Mouse (Mus musculus) liver, adult 2 months (tissue): Measurements from ENCODE around the gene Dcxr.

Experiments
- CTCF ChIP-seq: fragments of 200-500 bp; IDR thresholded peaks from 2 replicates; pipeline ENCODE4 v1.5.1; 2011; ENCODE audit warnings: low read depth, low read length, control low read depth
- POLR2A ChIP-seq: fragments of 200-500 bp; IDR thresholded peaks from 2 replicates; pipeline ENCODE4 v1.6.1; 2011; ENCODE audit warnings: low read length, control low read depth; ENCODE audit not compliant: insufficient read depth; ENCODE audit errors: extremely low read depth

DNA sequence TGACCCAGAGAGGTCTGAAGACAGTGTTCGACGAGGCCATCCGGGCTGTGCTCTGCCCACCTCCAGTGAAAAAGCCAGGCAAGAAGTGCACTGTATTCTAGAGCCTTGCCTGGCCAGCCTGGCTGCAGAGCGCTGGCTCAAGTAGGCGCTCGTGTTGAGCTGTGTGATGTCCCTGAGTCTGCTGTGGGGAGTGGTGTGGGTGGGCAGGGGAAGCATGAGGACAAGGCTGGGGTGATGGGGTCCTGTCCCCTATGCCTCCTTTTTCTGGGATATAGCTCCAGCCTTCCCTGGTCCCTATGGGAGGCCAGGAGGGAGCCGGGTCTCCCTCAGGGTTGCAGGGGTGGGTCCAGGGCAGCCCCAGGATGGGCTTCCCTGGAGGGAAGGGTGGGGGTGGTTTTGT lies 3.6 kb downstream of the Dcxr start:
- TF ChIP-seq CTCF = no peak
- TF ChIP-seq POLR2A = 0 out of 2 replicates have a peak, but pooled peaks have one; percentile 17
